Mouse (Mus musculus) heart, adult 2 months (tissue): ENCODE data around the gene Lrrc8c. TPM values are rescaled to one million over a fixed set of nuclear protein-coding genes. Genes with fewer than 3 reads are reported as not detected.

Experiments used
- DNase-seq, 2 experiments: peaks; one replicate each; pipeline ENCODE4 v3.0.0; 2021
- H3K27ac ChIP-seq: fragments of 200-600 bp; 2 replicates; pipeline ENCODE4 v1.8.1; 2022
- H3K27me3 ChIP-seq: fragments of 200-500 bp; 2 replicates; pipeline ENCODE4 v1.6.1; 2012; ENCODE audit warnings: mild to moderate bottlenecking, low read length, inconsistent platforms, mixed read lengths; ENCODE audit not compliant: control insufficient read depth, insufficient read depth
- H3K36me3 ChIP-seq: fragments of 200-500 bp; 2 replicates; pipeline ENCODE4 v1.6.1; 2012; ENCODE audit warnings: low read length, inconsistent platforms; ENCODE audit not compliant: control insufficient read depth, insufficient read depth
- H3K4me1 ChIP-seq: fragments of 200-500 bp; 2 replicates; pipeline ENCODE4 v1.6.1; 2011; ENCODE audit warnings: low read length; ENCODE audit not compliant: control insufficient read depth, insufficient read depth
- H3K4me3 ChIP-seq: fragments of 200-600 bp; 2 replicates; pipeline ENCODE4 v1.8.1; 2022
- H3K79me2 ChIP-seq: fragments of 200-500 bp; replicated peaks from 2 replicates; pipeline ENCODE4 v1.6.1; 2012; ENCODE audit warnings: mild to moderate bottlenecking, inconsistent platforms, low read length, moderate library complexity, mixed read lengths; ENCODE audit not compliant: control insufficient read depth, insufficient read depth
- H3K9ac ChIP-seq: fragments of 200-500 bp; 2 replicates; pipeline ENCODE4 v1.6.1; 2012; ENCODE audit warnings: low read depth, mild to moderate bottlenecking, control low read depth, inconsistent platforms, low read length, mixed read lengths
- CTCF ChIP-seq: fragments of 200-600 bp; IDR thresholded peaks from 2 replicates; pipeline ENCODE4 v1.8.1; 2022; ENCODE audit warnings: antibody characterized with exemption, mild to moderate bottlenecking, moderate library complexity
- EP300 ChIP-seq: fragments of 200-500 bp; IDR thresholded peaks from 2 replicates; pipeline ENCODE4 v1.6.1; 2011; ENCODE audit warnings: low read depth, low read length, control low read depth; ENCODE audit not compliant: insufficient read depth
- POLR2A ChIP-seq: fragments of 200-500 bp; IDR thresholded peaks from 2 replicates; pipeline ENCODE4 v1.6.1; 2011; ENCODE audit warnings: mild to moderate bottlenecking, low read depth, low read length, control low read depth; ENCODE audit not compliant: insufficient read depth
- WGBS: fragments of 180-500 bp; shearing (Covaris S2); methylation state at CpG from one replicate; pipeline ENCODE4 v1.1.7; 2018; 5-methylcytosine and 5-hydroxymethylcytosine counted together
- intact Hi-C: fragments of 180-260 bp; cut with DNase I; formaldehyde crosslinking; loops from one replicate; pipeline ENCODE4 v1.15.1; 2025
- polyA plus RNA-seq: library from polyadenylated mRNA; depleted of rRNA; stranded (reverse); fragments of >200 nt; gene quantifications from 2 replicates; pipeline ENCODE4 v1.2.3, GENCODE M21; 2012
- total RNA-seq, 2 experiments: library from RNA; stranded (reverse); gene quantifications; 2 replicates each; pipeline ENCODE4 v1.2.3; 2021

Lrrc8c gene
- total and polyA plus RNA-seq, 3 experiments: 19.7 to 35.5 (median 23.5) TPM

GRCm38 (mm10) chr5:105619666-105620065 is 100.5 kb downstream of the Lrrc8c start:
- DNase-seq: no peak
- no peak overlapping the region for H3K4me3 ChIP-seq
- H3K79me2 ChIP-seq: no peaks in the 10 kb centered on the region
- no peak for TF ChIP-seq POLR2A
- TF ChIP-seq CTCF: peak; percentile 58
- no peak for TF ChIP-seq EP300
- H3K36me3 ChIP-seq: peaks cover 24% of the 10 kb centered on the region
- H3K27me3 ChIP-seq: no peaks in the 10 kb centered on the region
- H3K9ac ChIP-seq: no peak overlapping the region
- 76% methylated on average over 2 of the region's 2 CpGs for WGBS
- intact Hi-C loops: loop anchor here (2.0 kb wide), 1 partner anchor 99 kb away; no protein-coding TSS in a partner anchor
- H3K4me1 ChIP-seq: peaks cover 35% of the 10 kb centered on the region
- peak overlapping the region; percentile 90 for H3K27ac ChIP-seq

DNA sequence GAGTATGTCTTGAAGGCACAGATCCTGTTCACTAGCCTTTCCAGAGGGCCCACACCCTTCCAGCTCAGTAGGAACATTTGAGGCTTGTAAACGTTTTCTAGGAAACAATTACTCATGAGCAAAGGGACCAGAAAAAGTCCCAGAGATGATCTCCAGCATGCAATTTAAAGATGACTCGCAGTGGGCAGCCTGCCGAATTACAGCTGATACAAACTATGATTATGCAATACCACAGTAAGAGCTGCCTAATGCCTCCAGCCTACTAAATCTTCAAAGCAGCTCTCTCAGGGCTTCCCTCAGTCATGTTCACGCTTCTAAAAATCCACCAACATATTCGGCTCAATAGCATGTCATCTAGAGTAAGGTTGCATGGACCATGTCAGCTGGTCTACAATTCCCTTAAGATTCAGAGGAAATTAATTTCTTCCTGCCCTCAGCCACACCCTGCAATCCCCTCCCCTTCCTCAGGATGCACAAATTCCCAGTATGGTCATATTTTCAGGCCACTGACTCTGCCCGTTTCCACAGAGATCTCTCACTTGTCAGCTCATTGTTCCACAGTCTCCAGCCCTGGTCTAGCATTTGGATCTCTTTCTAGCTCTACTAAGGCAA is 101.4 kb downstream of the Lrrc8c start:
- TF ChIP-seq CTCF (peak; percentile 16; the same call in 1 of the 2 replicates), POLR2A (peak; percentile 73; the same call in 1 of the 2 replicates), EP300 (peak; percentile 78; the same call in 1 of the 2 replicates)
- peaks cover 18% of the 10 kb centered on the region for H3K36me3 ChIP-seq
- intact Hi-C loops: loop anchor here (2.0 kb wide), 1 partner anchor 100 kb away; no protein-coding TSS in a partner anchor
- H3K4me3 ChIP-seq: no peak overlapping the region
- H3K9ac ChIP-seq: peak overlapping the region; percentile 34
- H3K27me3 ChIP-seq: no peaks in the 10 kb centered on the region
- peak; percentile 69 to 72 for DNase-seq
- H3K27ac ChIP-seq: peak overlapping the region; percentile 90
- H3K79me2 ChIP-seq: no peaks in the 10 kb centered on the region
- 34% methylated on average over 6 of the region's 6 CpGs for WGBS
- H3K4me1 ChIP-seq: peaks cover 40% of the 10 kb centered on the region

- intact Hi-C loops: no loop called here
- Histone ChIP-seq H3K36me3 (peaks cover 18% of the 10 kb centered on the region), H3K27ac (peak overlapping the region; percentile 90), H3K9ac (no peak overlapping the region), H3K79me2 (no peaks in the 10 kb centered on the region), H3K4me1 (peaks cover 42% of the 10 kb centered on the region), H3K27me3 (no peaks in the 10 kb centered on the region), H3K4me3 (no peak overlapping the region)
- WGBS: 31% methylated on average over 4 of the region's 4 CpGs
- no peak for TF ChIP-seq EP300
- 0 out of 2 replicates have a peak, but pooled peaks have one; percentile 13 for TF ChIP-seq POLR2A
- TF ChIP-seq CTCF: no peak
- DNase-seq: no peak
Measured at GRCm38 (mm10) chr5:105623074-105623713, 104.0 kb downstream of the Lrrc8c start.

GRCm38 (mm10) chr5:105624257-105624656 is 105.1 kb downstream of the Lrrc8c start:
- WGBS: 51% methylated on average over 3 of the region's 3 CpGs
- H3K27ac ChIP-seq: peak overlapping the region; percentile 90

GRCm38 (mm10) chr5:105625504-105626150 is 106.4 kb downstream of the Lrrc8c start:
- H3K4me3 ChIP-seq: 0 out of 2 replicates have a peak overlapping the region, but pooled peaks have one; percentile 6
- WGBS: 45% methylated on average over 8 of the region's 8 CpGs
- peaks cover 14% of the 10 kb centered on the region for H3K36me3 ChIP-seq
- TF ChIP-seq EP300: 0 out of 2 replicates have a peak, but pooled peaks have one; percentile 74
- TF ChIP-seq POLR2A: peak; percentile 42
- no peak for TF ChIP-seq CTCF
- no peak overlapping the region for H3K9ac ChIP-seq
- H3K27me3 ChIP-seq: no peaks in the 10 kb centered on the region
- no peaks in the 10 kb centered on the region for H3K79me2 ChIP-seq
- H3K4me1 ChIP-seq: peaks cover 36% of the 10 kb centered on the region
- intact Hi-C loops: loop anchor here (2.0 kb wide), 2 partner anchors 23 to 73 kb away; no protein-coding TSS in a partner anchor
- DNase-seq: peak; percentile 43 to 48
- peak overlapping the region; percentile 90 for H3K27ac ChIP-seq

More at GRCm38 (mm10) chr5:105624257-105624656, 105.1 kb downstream of the Lrrc8c start:
- Histone ChIP-seq H3K9ac (no peak overlapping the region), H3K36me3 (peaks cover 18% of the 10 kb centered on the region), H3K79me2 (no peaks in the 10 kb centered on the region), H3K4me1 (peaks cover 42% of the 10 kb centered on the region), H3K4me3 (no peak overlapping the region), H3K27me3 (no peaks in the 10 kb centered on the region)
- no peak for DNase-seq
- intact Hi-C loops: loop anchor here (2.0 kb wide), 1 partner anchor 71 kb away; no protein-coding TSS in a partner anchor
- no peak for TF ChIP-seq EP300
- no peak for TF ChIP-seq CTCF
- TF ChIP-seq POLR2A: no peak

DNA sequence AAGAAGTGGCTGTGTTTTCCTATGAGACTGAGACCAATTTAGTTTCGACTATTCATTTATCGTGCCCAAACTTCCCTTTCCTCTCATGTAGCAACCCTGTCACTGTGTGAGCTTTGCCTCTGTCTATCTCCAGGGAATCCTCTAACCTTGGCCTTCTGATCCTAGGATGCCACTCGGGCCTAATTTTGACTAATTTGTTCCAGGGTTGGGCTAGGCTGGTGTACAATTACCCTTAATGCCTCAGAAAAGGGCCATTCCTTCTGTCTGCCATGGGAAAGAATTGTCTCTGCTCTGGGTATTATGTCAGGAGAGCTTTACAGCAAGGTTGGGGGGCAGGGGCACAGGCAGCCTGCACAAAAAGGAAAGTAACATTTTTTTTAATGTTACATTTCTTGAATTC is 107.2 kb downstream of the Lrrc8c start:
- Histone ChIP-seq H3K27ac (peak overlapping the region; percentile 90), H3K79me2 (no peaks in the 10 kb centered on the region), H3K4me3 (no peak overlapping the region), H3K36me3 (peaks cover 12% of the 10 kb centered on the region), H3K4me1 (peaks cover 31% of the 10 kb centered on the region), H3K9ac (peak overlapping the region; percentile 12; the same call in 1 of the 2 replicates), H3K27me3 (no peaks in the 10 kb centered on the region)
- WGBS: 33% methylated on average over 3 of the region's 3 CpGs
- intact Hi-C loops: loop anchor here (2.0 kb wide), 1 partner anchor 22 kb away; no protein-coding TSS in a partner anchor
- TF ChIP-seq EP300: no peak
- no peak for TF ChIP-seq POLR2A
- no peak for TF ChIP-seq CTCF
- DNase-seq: no peak
